Mouse (Mus musculus) ES-Bruce4 (cell line): Measurements from ENCODE around the gene Rab30. TPM values are rescaled to one million over a fixed set of nuclear protein-coding genes. Genes with fewer than 3 reads are reported as not detected.
"Not testable (repeated sequence)": the region's sequence is repeated elsewhere in the genome, so short reads cannot be mapped to it uniquely, and the experiment has no call there.

ENCODE experiments used
- H3K27ac ChIP-seq: 2 replicates; pipeline ENCODE4 v1.5.1; 2012; ENCODE audit warnings: low read length, inconsistent platforms; ENCODE audit not compliant: insufficient read depth
- H3K27me3 ChIP-seq: 2 replicates; pipeline ENCODE4 v1.6.1; 2012; ENCODE audit warnings: mild to moderate bottlenecking, low read length, inconsistent platforms; ENCODE audit not compliant: control insufficient read depth, poor library complexity, insufficient read depth, severe bottlenecking
- H3K36me3 ChIP-seq: 2 replicates; pipeline ENCODE4 v1.6.1; 2012; ENCODE audit warnings: inconsistent platforms, mild to moderate bottlenecking, low read length, moderate library complexity; ENCODE audit not compliant: control insufficient read depth, poor library complexity, insufficient read depth, severe bottlenecking
- H3K4me1 ChIP-seq: one replicate; pipeline ENCODE4 v1.8.1; 2011; ENCODE audit warnings: low read length; ENCODE audit not compliant: control insufficient read depth, insufficient read depth
- H3K4me3 ChIP-seq: 2 replicates; pipeline ENCODE4 v1.5.1; 2011; ENCODE audit warnings: low read depth, mild to moderate bottlenecking, low read length
- H3K9ac ChIP-seq: 2 replicates; pipeline ENCODE4 v1.6.1; 2012; ENCODE audit warnings: low read depth, mild to moderate bottlenecking, inconsistent platforms; ENCODE audit not compliant: poor library complexity, severe bottlenecking
- H3K9me3 ChIP-seq: replicated peaks from 2 replicates; pipeline ENCODE4 v1.6.1; 2012; ENCODE audit warnings: mild to moderate bottlenecking, low read length, inconsistent platforms; ENCODE audit not compliant: control insufficient read depth, poor library complexity, insufficient read depth, severe bottlenecking
- CTCF ChIP-seq: IDR thresholded peaks from one replicate; pipeline ENCODE4 v1.8.1; 2011; ENCODE audit warnings: low read depth, low read length
- EP300 ChIP-seq: IDR thresholded peaks from 2 replicates; pipeline ENCODE4 v1.6.1; 2011; ENCODE audit warnings: low read depth, low read length; ENCODE audit not compliant: insufficient read depth
- POLR2A ChIP-seq: IDR thresholded peaks from one replicate; pipeline ENCODE4 v1.8.1; 2011; ENCODE audit warnings: low read length; ENCODE audit not compliant: insufficient read depth
- polyA plus RNA-seq: library from polyadenylated mRNA; stranded (reverse); fragments of >200 nt; gene quantifications from 2 replicates; pipeline ENCODE4 v1.2.4, GENCODE M21; 2011; ENCODE audit warnings: low read depth; ENCODE audit not compliant: missing spikeins, insufficient read depth, insufficient read length

Rab30 gene
- polyA plus RNA-seq, 1 experiment, result 3.7 TPM

GRCm38 (mm10) chr7:92760651-92761050 lies 19.2 kb downstream of the Rab30 start:
- no peak overlapping the region for H3K4me3 ChIP-seq
- no peaks in the 10 kb centered on the region for H3K9me3 ChIP-seq
- H3K36me3 ChIP-seq, result no peaks in the 10 kb centered on the region
- H3K27ac ChIP-seq, result no peak overlapping the region
- H3K27me3 ChIP-seq, result no peaks in the 10 kb centered on the region
- no peaks in the 10 kb centered on the region for H3K4me1 ChIP-seq
- no peak overlapping the region for H3K9ac ChIP-seq
- TF ChIP-seq EP300, result no peak
- TF ChIP-seq POLR2A, result no peak
- no peak for TF ChIP-seq CTCF

- no peak overlapping the region for H3K4me3 ChIP-seq
- H3K9ac ChIP-seq, result no peak overlapping the region
- TF ChIP-seq CTCF, result no peak
- TF ChIP-seq EP300, result no peak
- no peak for TF ChIP-seq POLR2A
- no peaks in the 10 kb centered on the region for H3K9me3 ChIP-seq
- H3K27ac ChIP-seq, result no peak overlapping the region
- H3K4me1 ChIP-seq, result no peaks in the 10 kb centered on the region
- no peaks in the 10 kb centered on the region for H3K36me3 ChIP-seq
- H3K27me3 ChIP-seq, result no peaks in the 10 kb centered on the region
These were observed 19.8 kb downstream of the Rab30 start for GRCm38 (mm10) chr7:92761161-92761560.

GRCm38 (mm10) chr7:92765426-92765825 lies 24.0 kb downstream of the Rab30 start:
- no peak for TF ChIP-seq CTCF
- TF ChIP-seq EP300, result no peak
- TF ChIP-seq POLR2A, result no peak
- Histone ChIP-seq H3K27me3 (no peaks in the 10 kb centered on the region), H3K36me3 (no peaks in the 10 kb centered on the region), H3K4me3 (no peak overlapping the region), H3K9ac (no peak overlapping the region), H3K9me3 (no peaks in the 10 kb centered on the region), H3K27ac (no peak overlapping the region), H3K4me1 (no peaks in the 10 kb centered on the region)

GRCm38 (mm10) chr7:92766096-92767090 lies 25.0 kb downstream of the Rab30 start:
- Histone ChIP-seq H3K4me1 (no peaks in the 10 kb centered on the region), H3K4me3 (no peak overlapping the region), H3K27me3 (no peaks in the 10 kb centered on the region), H3K9me3 (no peaks in the 10 kb centered on the region), H3K36me3 (no peaks in the 10 kb centered on the region), H3K27ac (no peak overlapping the region), H3K9ac (no peak overlapping the region)
- no peak for TF ChIP-seq POLR2A
- no peak for TF ChIP-seq EP300
- no peak for TF ChIP-seq CTCF

GRCm38 (mm10) chr7:92768116-92768515 lies 26.7 kb downstream of the Rab30 start:
- H3K4me1 ChIP-seq, result not testable (repeated sequence)

GRCm38 (mm10) chr7:92768859-92769258 lies 27.5 kb downstream of the Rab30 start:
- TF ChIP-seq EP300, result no peak
- no peak for TF ChIP-seq CTCF
- no peak for TF ChIP-seq POLR2A
- H3K27ac ChIP-seq, result no peak overlapping the region
- no peaks in the 10 kb centered on the region for H3K36me3 ChIP-seq

More at GRCm38 (mm10) chr7:92768116-92768515, 26.7 kb downstream of the Rab30 start:
- H3K27me3 ChIP-seq, H3K9me3 ChIP-seq, H3K9ac ChIP-seq, H3K36me3 ChIP-seq, H3K4me3 ChIP-seq, H3K27ac ChIP-seq: not testable (repeated sequence)

More at GRCm38 (mm10) chr7:92768859-92769258, 27.5 kb downstream of the Rab30 start:
- Histone ChIP-seq H3K9me3 (no peaks in the 10 kb centered on the region), H3K4me1 (no peaks in the 10 kb centered on the region), H3K27me3 (no peaks in the 10 kb centered on the region), H3K4me3 (no peak overlapping the region), H3K9ac (no peak overlapping the region)
